Mouse (Mus musculus) left cerebral cortex, adult 2 months (tissue): ENCODE data around the gene Rbm4. TPM values are rescaled to one million over a fixed set of nuclear protein-coding genes. Genes with fewer than 3 reads are reported as not detected.
A peak's percentile ranks its signal among the peaks of the same experiment; 100 is the strongest.

ENCODE experiments used
- DNase-seq, 2 experiments: peaks; one replicate each; pipeline ENCODE4 v3.0.0; 2021 to 2022; ENCODE audit warnings: low spot score in 2 of 2, mixed read lengths in 1 of 2; ENCODE audit errors: extremely low spot score in 1 of 2
- H3K27ac ChIP-seq: fragments of 200-600 bp; 2 replicates; pipeline ENCODE4 v1.8.1; 2022
- H3K4me3 ChIP-seq: fragments of 200-600 bp; 2 replicates; pipeline ENCODE4 v1.8.1; 2022
- CTCF ChIP-seq: fragments of 200-600 bp; IDR thresholded peaks from 2 replicates; pipeline ENCODE4 v1.8.1; 2022; ENCODE audit warnings: antibody characterized with exemption, mild to moderate bottlenecking, moderate library complexity
- intact Hi-C: fragments of 180-260 bp; cut with DNase I; formaldehyde crosslinking; loops from one replicate; pipeline ENCODE4 v1.15.1; 2025
- total RNA-seq, 2 experiments: library from RNA; stranded (reverse); gene quantifications; 2 replicates each; pipeline ENCODE4 v1.2.3; 2021

Rbm4 gene
- total RNA-seq, 2 experiments from 2014 or later, result 93.1 to 112 TPM

DNA sequence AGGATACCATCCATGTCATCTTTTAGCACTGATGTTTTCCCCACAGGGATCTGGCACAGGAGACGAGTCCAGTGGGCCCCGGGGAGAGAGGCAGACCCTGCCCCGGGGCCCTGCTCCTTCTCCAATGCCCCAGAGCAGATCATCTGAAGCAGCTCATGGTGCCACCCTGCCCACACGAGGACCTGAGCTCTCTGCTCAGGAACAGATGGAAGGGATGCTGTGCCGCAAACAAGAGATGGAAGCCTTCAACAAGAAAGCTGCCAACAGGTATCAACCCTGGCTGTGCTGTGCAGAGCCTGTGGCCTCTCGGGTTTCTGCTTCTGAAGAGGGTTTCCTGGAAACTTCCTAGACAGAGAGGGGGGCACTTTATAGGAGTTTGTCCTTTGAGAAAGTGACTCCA lies 43.7 kb downstream of the Rbm4 start:
- H3K4me3 ChIP-seq, result no peak overlapping the region
- intact Hi-C loops, result loop anchor here (10.0 kb wide), 1 partner anchor 215 kb away; the partner anchor contains the start of gene Mrpl11
- DNase-seq, result peak in 1 of 2 experiments; percentile 6
- no peak overlapping the region for H3K27ac ChIP-seq
- TF ChIP-seq CTCF, result no peak

DNA sequence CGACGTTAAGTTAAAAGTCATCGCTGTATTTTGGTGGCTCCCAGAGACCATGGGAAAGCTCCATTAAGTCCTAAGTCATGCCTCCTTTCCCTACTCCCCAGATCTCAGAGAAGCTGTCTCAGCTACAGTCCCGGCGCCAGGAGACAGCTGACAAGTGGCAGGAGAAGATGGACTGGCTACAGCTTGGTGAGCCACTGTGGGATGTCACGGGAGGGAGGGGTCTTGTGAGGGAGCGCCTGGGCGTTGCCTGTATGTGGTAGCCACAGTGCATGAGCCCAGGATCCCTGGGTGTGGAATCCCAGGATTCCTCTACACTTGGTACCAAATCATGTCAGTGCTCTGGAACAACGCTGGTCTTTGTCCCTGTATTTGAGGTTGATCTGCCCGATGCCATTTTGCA lies 45.2 kb downstream of the Rbm4 start:
- H3K4me3 ChIP-seq, result no peak overlapping the region
- TF ChIP-seq CTCF, result no peak
- intact Hi-C loops, result no loop called here
- DNase-seq, result no peak
- no peak overlapping the region for H3K27ac ChIP-seq

DNA sequence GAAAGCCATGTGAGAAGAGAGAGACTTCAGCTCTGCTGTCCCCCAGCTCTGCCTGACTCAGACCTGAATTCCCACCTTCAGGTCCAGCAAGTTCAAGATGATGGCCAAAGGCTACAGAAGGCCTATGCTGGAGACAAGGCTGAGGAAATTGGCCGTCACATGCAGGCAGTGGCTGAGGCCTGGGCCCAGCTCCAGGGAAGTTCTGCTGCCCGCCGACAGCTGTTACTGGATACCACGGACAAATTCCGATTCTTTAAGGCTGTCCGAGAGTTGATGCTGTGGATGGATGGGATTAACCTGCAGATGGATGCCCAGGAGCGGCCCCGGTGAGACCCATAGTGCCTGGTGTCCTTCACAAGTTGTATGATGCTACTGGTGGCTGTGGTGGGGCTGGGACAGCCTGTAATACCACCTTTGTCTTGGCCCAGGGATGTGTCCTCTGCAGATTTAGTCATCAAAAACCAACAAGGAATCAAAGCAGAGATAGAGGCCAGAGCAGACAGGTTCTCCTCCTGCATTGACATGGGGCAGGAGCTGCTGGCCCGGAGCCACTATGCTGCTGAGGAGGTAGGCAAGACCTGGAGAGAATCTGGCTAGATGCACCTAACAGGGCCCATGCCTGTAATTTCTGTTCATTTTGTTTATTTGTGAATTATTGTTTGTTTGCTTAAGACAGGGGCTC lies 45.9 kb downstream of the Rbm4 start:
- intact Hi-C loops, result no loop called here
- Histone ChIP-seq H3K4me3 (no peak overlapping the region), H3K27ac (no peak overlapping the region)
- DNase-seq, result no peak
- no peak for TF ChIP-seq CTCF

- no peak for TF ChIP-seq CTCF
- DNase-seq, result no peak
- H3K4me3 ChIP-seq, result no peak overlapping the region
- intact Hi-C loops, result no loop called here
- H3K27ac ChIP-seq, result no peak overlapping the region
Observed at GRCm38 (mm10) chr19:4746611-4747010, 47.1 kb downstream of the Rbm4 start.

- no peak for TF ChIP-seq CTCF
- DNase-seq, result no peak
- intact Hi-C loops, result loop anchor here (2.0 kb wide), 1 partner anchor 249 kb away; no protein-coding TSS in a partner anchor
- Histone ChIP-seq H3K27ac (no peak overlapping the region; the same call in 1 of the 2 replicates), H3K4me3 (no peak overlapping the region)
Observed at GRCm38 (mm10) chr19:4745681-4746080, 48.0 kb downstream of the Rbm4 start.

GRCm38 (mm10) chr19:4745057-4745456 lies 48.6 kb downstream of the Rbm4 start:
- Histone ChIP-seq H3K27ac (peak overlapping the region; percentile 63; the same call in 1 of the 2 replicates), H3K4me3 (no peak overlapping the region)
- no peak for TF ChIP-seq CTCF
- intact Hi-C loops, result loop anchor here (2.0 kb wide), 1 partner anchor 248 kb away; no protein-coding TSS in a partner anchor
- DNase-seq, result peak in 1 of 2 experiments; percentile 18

- DNase-seq, result no peak
- no peak for TF ChIP-seq CTCF
- H3K4me3 ChIP-seq, result no peak overlapping the region
- H3K27ac ChIP-seq, result 0 out of 2 replicates have a peak overlapping the region, but pooled peaks have one; percentile 30
- intact Hi-C loops, result loop anchor here (2.0 kb wide), 1 partner anchor 247 kb away; no protein-coding TSS in a partner anchor
Observed at GRCm38 (mm10) chr19:4744026-4744425, 49.7 kb downstream of the Rbm4 start.

- intact Hi-C loops, result loop anchor here (1.0 to 2.0 kb wide), 2 partner anchors 99 to 115 kb away; no protein-coding TSS in a partner anchor
- Histone ChIP-seq H3K4me3 (no peak overlapping the region), H3K27ac (0 out of 2 replicates have a peak overlapping the region, but pooled peaks have one; percentile 30)
- no peak for DNase-seq
- peak; percentile 62 for TF ChIP-seq CTCF
Observed at GRCm38 (mm10) chr19:4743524-4743923, 50.2 kb downstream of the Rbm4 start.

DNA sequence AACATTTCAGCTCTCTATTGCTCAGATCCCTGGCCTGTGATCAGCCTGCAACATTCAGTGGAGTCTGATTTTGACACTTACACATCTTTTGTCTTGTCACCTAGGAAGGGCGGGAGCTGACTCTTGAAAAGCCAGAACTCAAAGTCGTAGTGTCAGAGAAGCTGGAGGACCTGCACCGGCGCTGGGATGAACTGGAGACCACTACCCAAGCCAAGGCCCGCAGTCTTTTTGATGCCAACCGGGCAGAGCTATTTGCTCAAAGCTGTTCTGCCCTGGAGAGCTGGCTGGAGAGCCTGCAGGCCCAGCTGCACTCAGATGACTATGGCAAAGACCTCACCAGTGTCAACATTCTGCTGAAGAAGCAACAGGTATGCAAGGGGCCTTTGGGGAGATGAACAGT lies 51.5 kb downstream of the Rbm4 start:
- TF ChIP-seq CTCF, result no peak
- intact Hi-C loops, result loop anchor here (2.0 kb wide), 1 partner anchor 97 kb away; no protein-coding TSS in a partner anchor
- Histone ChIP-seq H3K4me3 (no peak overlapping the region), H3K27ac (no peak overlapping the region)
- no peak for DNase-seq

GRCm38 (mm10) chr19:4741482-4741881 lies 52.2 kb downstream of the Rbm4 start:
- DNase-seq, result no peak
- Histone ChIP-seq H3K27ac (no peak overlapping the region), H3K4me3 (no peak overlapping the region)
- intact Hi-C loops, result no loop called here
- no peak for TF ChIP-seq CTCF

DNA sequence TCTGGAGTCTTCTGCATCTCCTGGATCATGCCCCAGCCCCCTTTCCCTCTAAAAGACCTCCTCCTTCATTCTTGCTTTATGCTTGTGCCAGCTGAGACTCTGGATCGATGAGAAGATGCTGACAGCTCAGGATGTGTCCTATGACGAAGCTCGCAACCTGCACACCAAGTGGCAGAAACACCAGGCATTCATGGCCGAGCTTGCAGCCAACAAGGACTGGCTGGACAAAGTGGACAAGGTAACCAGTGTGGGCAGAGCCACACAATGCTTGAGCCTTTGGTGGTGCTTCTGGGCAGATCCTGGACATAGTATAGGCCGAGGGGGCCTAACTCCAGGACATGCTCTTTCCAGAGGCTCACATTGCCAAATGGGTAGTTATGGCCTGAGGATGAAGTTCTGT lies 53.9 kb downstream of the Rbm4 start:
- intact Hi-C loops, result no loop called here
- no peak for TF ChIP-seq CTCF
- Histone ChIP-seq H3K4me3 (no peak overlapping the region), H3K27ac (no peak overlapping the region)
- DNase-seq, result no peak

GRCm38 (mm10) chr19:4739053-4739452 lies 54.6 kb downstream of the Rbm4 start:
- intact Hi-C loops, result no loop called here
- no peak overlapping the region for H3K27ac ChIP-seq
- no peak for TF ChIP-seq CTCF
- no peak for DNase-seq
- no peak overlapping the region for H3K4me3 ChIP-seq

DNA sequence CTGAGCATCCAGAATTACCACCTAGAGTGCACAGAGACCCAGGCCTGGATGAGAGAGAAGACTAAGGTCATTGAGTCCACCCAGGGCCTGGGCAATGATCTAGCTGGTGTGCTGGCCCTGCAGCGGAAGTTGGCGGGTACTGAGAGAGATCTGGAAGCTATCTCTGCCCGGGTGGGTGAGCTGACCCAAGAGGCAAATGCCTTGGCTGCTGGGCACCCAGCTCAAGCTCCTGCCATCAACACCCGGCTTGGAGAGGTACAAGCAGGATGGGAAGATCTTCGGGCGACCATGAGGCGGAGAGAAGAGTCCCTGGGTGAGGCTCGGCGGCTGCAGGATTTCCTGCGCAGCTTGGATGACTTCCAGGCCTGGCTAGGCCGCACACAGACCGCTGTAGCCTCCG lies 55.8 kb downstream of the Rbm4 start:
- H3K4me3 ChIP-seq, result no peak overlapping the region
- H3K27ac ChIP-seq, result no peak overlapping the region
- intact Hi-C loops, result no loop called here
- no peak for DNase-seq
- TF ChIP-seq CTCF, result no peak

Other genes with a start within 250 kb of the Rbm4 start
- 10 to 100 TPM; 41.2 to 44.9 TPM for gene Lrfn4, start 178.2 kb downstream of the Rbm4 start, total RNA-seq
- 10 to 100 TPM; 26.4 to 30.6 TPM for gene Rce1, start 168.3 kb downstream of the Rbm4 start, total RNA-seq
- gene Gm960, start 95.2 kb downstream of the Rbm4 start, total RNA-seq, result 1 to 10 TPM; 1.5 to 1.6 TPM
- gene Sptbn2, start 82.7 kb downstream of the Rbm4 start, total RNA-seq, result 100 to 1,000 TPM; 561 to 597 TPM
- gene Rbm4b, start 37.4 kb downstream of the Rbm4 start, total RNA-seq, result 10 to 100 TPM; 16.3 to 18.2 TPM
- 10 to 100 TPM; 22.0 to 25.5 TPM for gene Gm21992, start 17.7 kb upstream of the Rbm4 start, total RNA-seq
- 10 to 100 TPM; 53.4 to 61.0 TPM for gene Rbm14, start 17.7 kb upstream of the Rbm4 start, total RNA-seq
- 10 to 100 TPM; 29.8 to 30.3 TPM for gene Ccs, start 45.4 kb upstream of the Rbm4 start, total RNA-seq
- gene Ccdc87, start 45.5 kb upstream of the Rbm4 start, total RNA-seq, result 1 to 10 TPM; 2.0 to 2.6 TPM
- 100 to 1,000 TPM; 102 to 107 TPM for gene Ctsf, start 61.2 kb upstream of the Rbm4 start, total RNA-seq
- 1 to 10 TPM; 1.4 to 1.5 TPM for gene Actn3, start 84.0 kb upstream of the Rbm4 start, total RNA-seq
- gene Zdhhc24, start 84.8 kb upstream of the Rbm4 start, total RNA-seq, result 10 to 100 TPM; 24.7 to 25.9 TPM
- gene Bbs1, start 112.7 kb upstream of the Rbm4 start, total RNA-seq, result 10 to 100 TPM; 40.0 to 48.1 TPM
- gene Dpp3, start 134.4 kb upstream of the Rbm4 start, total RNA-seq, result 10 to 100 TPM; 39.5 to 45.9 TPM
- 10 to 100 TPM; 27.9 to 31.8 TPM for gene Peli3, start 149.2 kb upstream of the Rbm4 start, total RNA-seq
- gene Mrpl11, start 168.2 kb upstream of the Rbm4 start, total RNA-seq, result 10 to 100 TPM; 52.7 to 55.3 TPM
- gene Npas4, start 196.4 kb upstream of the Rbm4 start, total RNA-seq, result 10 to 100 TPM; 21.7 to 33.7 TPM
- gene Slc29a2, start 230.0 kb upstream of the Rbm4 start, total RNA-seq, result 10 to 100 TPM; 16.6 to 16.7 TPM
- gene B4gat1, start 244.9 kb upstream of the Rbm4 start, total RNA-seq, result 100 to 1,000 TPM; 109 to 131 TPM
- gene AC124502.3, start 245.0 kb upstream of the Rbm4 start, total RNA-seq, result 1 to 10 TPM; 4.9 to 5.8 TPM
- 10 to 100 TPM; 26.9 to 28.8 TPM for gene Brms1, start 247.5 kb upstream of the Rbm4 start, total RNA-seq